Mouse (Mus musculus): ENCODE measurements at regions not wholly inside any gene's neighbourhood (a gene's known extent, or its start where the extent isn't known, plus 50 kb on each side); places are given as distances from the start of the nearest gene placed in this dataset. TPM values are rescaled to one million over a fixed set of nuclear protein-coding genes. Genes with fewer than 3 reads are reported as not detected.

GRCm38 (mm10) chr2:94236479-94236878 lies 78.7 kb upstream of the Hsd17b12 start:
- H3K27me3 ChIP-seq = peaks cover 57% of the 10 kb centered on the region
- H3K27ac ChIP-seq (replicated peaks) = no peak overlapping the region
- no peaks in the 10 kb centered on the region for H3K36me3 ChIP-seq
- H3K9ac ChIP-seq = no peak overlapping the region
- no peaks in the 10 kb centered on the region for H3K9me3 ChIP-seq
- no peak for ATAC-seq (ENCODE audit: low read depth)
- H3K4me1 ChIP-seq (replicated peaks) = peaks cover 17% of the 10 kb centered on the region
- 41% methylated on average over 3 of the region's 3 CpGs for WGBS
- H3K4me2 ChIP-seq = no peak overlapping the region
- no peak overlapping the region for H3K4me3 ChIP-seq

- no peak for ATAC-seq (ENCODE audit: low read depth)
- no peak overlapping the region for H3K4me3 ChIP-seq
- H3K27me3 ChIP-seq = peaks cover 28% of the 10 kb centered on the region
- no peaks in the 10 kb centered on the region for H3K36me3 ChIP-seq
- H3K9ac ChIP-seq = no peak overlapping the region
- WGBS = 89% methylated on average over 7 of the region's 7 CpGs
- H3K4me2 ChIP-seq = no peak overlapping the region
- H3K4me1 ChIP-seq (replicated peaks) = no peaks in the 10 kb centered on the region
- no peak overlapping the region for H3K27ac ChIP-seq (replicated peaks)
- no peaks in the 10 kb centered on the region for H3K9me3 ChIP-seq
Observed at GRCm38 (mm10) chr2:94233597-94233996, 75.8 kb upstream of the Hsd17b12 start.

GRCm38 (mm10) chr2:94219421-94219820 lies 61.7 kb upstream of the Hsd17b12 start:
- no peak for ATAC-seq (ENCODE audit: low read depth)
- H3K36me3 ChIP-seq = no peaks in the 10 kb centered on the region
- no peak overlapping the region for H3K4me2 ChIP-seq
- no peaks in the 10 kb centered on the region for H3K4me1 ChIP-seq (replicated peaks)
- no peaks in the 10 kb centered on the region for H3K9me3 ChIP-seq
- H3K27me3 ChIP-seq = no peaks in the 10 kb centered on the region
- no peak overlapping the region for H3K4me3 ChIP-seq
- H3K9ac ChIP-seq = no peak overlapping the region
- no peak overlapping the region for H3K27ac ChIP-seq (replicated peaks)
- WGBS = 75% methylated on average over 5 of the region's 5 CpGs

DNA sequence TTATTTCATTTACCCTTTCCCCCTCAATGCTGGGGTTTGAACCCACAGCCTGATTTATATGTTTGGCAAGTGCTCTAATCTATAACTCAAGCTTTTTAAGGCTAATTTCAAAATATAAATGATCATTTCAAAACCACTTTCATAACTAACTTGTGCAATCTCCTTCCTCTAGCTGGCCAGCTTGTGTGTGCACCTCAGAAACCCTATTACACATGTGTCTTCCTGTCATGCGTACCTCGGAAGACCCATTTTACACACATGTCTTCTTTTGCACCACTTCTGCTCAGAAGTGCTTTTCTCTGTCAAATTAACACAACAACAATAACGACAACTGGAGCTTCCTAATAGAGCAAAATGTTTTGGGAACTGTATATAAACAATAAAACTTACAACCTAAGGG lies 59.7 kb upstream of the Hsd17b12 start:
- H3K27me3 ChIP-seq = no peaks in the 10 kb centered on the region
- no peaks in the 10 kb centered on the region for H3K36me3 ChIP-seq
- H3K27ac ChIP-seq (replicated peaks) = no peak overlapping the region
- H3K4me3 ChIP-seq = no peak overlapping the region
- WGBS = 90% methylated on average over 3 of the region's 3 CpGs
- no peak for ATAC-seq (ENCODE audit: low read depth)
- H3K9me3 ChIP-seq = no peaks in the 10 kb centered on the region
- H3K9ac ChIP-seq = no peak overlapping the region
- no peaks in the 10 kb centered on the region for H3K4me1 ChIP-seq (replicated peaks)
- H3K4me2 ChIP-seq = no peak overlapping the region

GRCm38 (mm10) chr2:94215455-94215854 lies 57.7 kb upstream of the Hsd17b12 start:
- Histone ChIP-seq H3K9ac (no peak overlapping the region), H3K4me1 (replicated peaks) (no peaks in the 10 kb centered on the region), H3K27ac (replicated peaks) (no peak overlapping the region), H3K36me3 (no peaks in the 10 kb centered on the region), H3K4me2 (no peak overlapping the region), H3K27me3 (no peaks in the 10 kb centered on the region), H3K9me3 (no peaks in the 10 kb centered on the region), H3K4me3 (no peak overlapping the region)
- ATAC-seq (ENCODE audit: low read depth) = no peak
- 84% methylated on average over 3 of the region's 3 CpGs for WGBS

MicroRNAs in the stretch of these regions (microRNA counts, 519-probe panel; counts per million panel counts)
- microRNA mmu-miR-129-3p (3,239 counts per million, percentile 39 among the panel's probes with 10 or more counts), microRNA mmu-miR-129-5p (2,427 counts per million, percentile 22 among the panel's probes with 10 or more counts)

Small RNA genes lying in the stretch of these regions (microRNA-seq; reads per million reads assigned to microRNA genes)
- gene Mir129-2 = not detected
- not detected for gene Mir129b
